Mouse (Mus musculus) liver, adult 2 months (tissue): ENCODE measurements at regions not wholly inside any gene's neighbourhood (a gene's known extent, or its start where the extent isn't known, plus 50 kb on each side); places are given as distances from the start of the nearest gene placed in this dataset.

Experiments
- CTCF ChIP-seq: fragments of 200-500 bp; IDR thresholded peaks from 2 replicates; pipeline ENCODE4 v1.5.1; 2011; ENCODE audit warnings: low read depth, low read length, control low read depth
- POLR2A ChIP-seq: fragments of 200-500 bp; IDR thresholded peaks from 2 replicates; pipeline ENCODE4 v1.6.1; 2011; ENCODE audit warnings: low read length, control low read depth; ENCODE audit not compliant: insufficient read depth; ENCODE audit errors: extremely low read depth

DNA sequence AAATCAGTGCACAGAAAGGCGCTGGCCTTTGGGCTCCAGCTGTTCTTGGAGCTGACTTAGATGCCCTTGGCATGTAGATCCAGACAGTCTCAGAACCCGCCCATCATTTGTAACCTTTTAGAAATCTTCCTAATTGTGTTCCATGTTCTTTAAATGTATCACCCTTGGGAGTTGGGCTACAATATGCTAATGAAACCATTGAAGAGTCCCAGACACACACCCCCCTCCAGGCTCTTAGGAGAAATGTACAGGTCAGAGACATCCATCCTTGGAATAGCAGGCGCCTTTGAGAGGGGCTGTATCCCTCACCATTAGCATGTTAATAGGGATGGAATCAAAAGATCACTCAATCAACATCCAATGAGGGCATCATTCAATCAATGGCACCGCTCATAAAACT is 238.2 kb downstream of the Rpl10-ps3 start:
- no peak for TF ChIP-seq CTCF
- TF ChIP-seq POLR2A = no peak
